ENCODE assay signal across 8 mouse cellular contexts in genomic region chr2:146221929-146222278, GRCm38 (mm10). TPM values are rescaled to one million over a fixed set of nuclear protein-coding genes. Genes with fewer than 3 reads are reported as not detected.
DNase-seq lines count a peak whose midpoint lies in the region; ATAC-seq lines count a peak whose summit lies in the region.

No protein-coding gene starts in this region.

- peaks cover 41% of the 10 kb centered on the region for H3K4me1 ChIP-seq in kidney, embryonic 16.5 days (ENCODE audit: insufficient read depth, low read length)
- H3K4me1 ChIP-seq in embryonic facial prominence, embryonic 10.5 days = peaks cover 59% of the 10 kb centered on the region
- peaks cover 11% of the 10 kb centered on the region for H3K4me1 ChIP-seq in liver, embryonic 16.5 days (ENCODE audit: control insufficient read depth, low read depth, low read length)
- peaks cover 29% of the 10 kb centered on the region for H3K4me1 ChIP-seq in stomach, embryonic 15.5 days

- no peaks in the 10 kb centered on the region for H3K36me3 ChIP-seq in kidney, embryonic 16.5 days (ENCODE audit: insufficient read depth, low read length)
- H3K36me3 ChIP-seq in embryonic facial prominence, embryonic 10.5 days (replicated peaks) = no peaks in the 10 kb centered on the region
- H3K36me3 ChIP-seq in liver, embryonic 16.5 days (ENCODE audit: control insufficient read depth, insufficient read depth) = no peaks in the 10 kb centered on the region
- H3K36me3 ChIP-seq in stomach, embryonic 15.5 days = no peaks in the 10 kb centered on the region

- H3K27me3 ChIP-seq in kidney, embryonic 16.5 days (ENCODE audit: insufficient read depth, low read length) = peaks cover 90% of the 10 kb centered on the region
- H3K27me3 ChIP-seq in embryonic facial prominence, embryonic 10.5 days (replicated peaks; ENCODE audit: low read depth, poor library complexity, severe bottlenecking) = peaks cover 99% of the 10 kb centered on the region
- H3K27me3 ChIP-seq in liver, embryonic 16.5 days (ENCODE audit: control insufficient read depth, insufficient read depth, low read depth, low read length) = peaks cover 97% of the 10 kb centered on the region
- H3K27me3 ChIP-seq in stomach, embryonic 15.5 days (replicated peaks) = peaks cover 88% of the 10 kb centered on the region

- DNase-seq in kidney, adult 8-10 months = no peak
- peak; percentile 68 for DNase-seq in R1 (ENCODE audit: low read depth, low spot score)
- DNase-seq in embryonic facial prominence, embryonic 10.5 days (ENCODE audit: low spot score) = peak; percentile 79
- DNase-seq in induced T-regulatory cell, adult 2 months (ENCODE audit: low read depth) = peak; percentile 55

- no peak overlapping the region for H3K27ac ChIP-seq in kidney, embryonic 16.5 days (ENCODE audit: low read length)
- H3K27ac ChIP-seq in embryonic facial prominence, embryonic 10.5 days (replicated peaks) = peak overlapping the region; percentile 80
- no peak overlapping the region for H3K27ac ChIP-seq in liver, embryonic 16.5 days (ENCODE audit: low read length)
- no peak overlapping the region for H3K27ac ChIP-seq in stomach, embryonic 15.5 days

- H3K9ac ChIP-seq in kidney, embryonic 16.5 days (replicated peaks; ENCODE audit: low read length) = peak overlapping the region; percentile 16; the same call in 1 of the 2 replicates
- H3K9ac ChIP-seq in liver, embryonic 16.5 days (ENCODE audit: low read depth, low read length) = no peak overlapping the region
- H3K9ac ChIP-seq in stomach, embryonic 15.5 days = no peak overlapping the region

- ATAC-seq in kidney, embryonic 16.5 days (ENCODE audit: low FRiP score, low TSS enrichment) = peak; percentile 55
- ATAC-seq in liver, embryonic 16.5 days (ENCODE audit: low read depth) = no peak
- peak; percentile 48; the same call in 1 of the 2 replicates for ATAC-seq in stomach, embryonic 15.5 days (ENCODE audit: insufficient read depth, low FRiP score, low read depth)
- ATAC-seq in monocyte, adult 5-6 weeks (replicated peaks; ENCODE audit: insufficient number of reproducible peaks, low FRiP score, low TSS enrichment, poor library complexity, severe bottlenecking) = no peak

- under 1% methylated on average over 36 of the region's 44 CpGs for WGBS in kidney, embryonic 16.5 days
- under 1% methylated on average over 44 of the region's 44 CpGs for WGBS in embryonic facial prominence, embryonic 10.5 days
- WGBS in liver, embryonic 16.5 days (ENCODE audit: insufficient replicate concordance) = 1% methylated on average over 37 of the region's 44 CpGs
- WGBS in stomach, embryonic 15.5 days = 0% methylated on average over 40 of the region's 44 CpGs

- no peaks in the 10 kb centered on the region for H3K9me3 ChIP-seq in kidney, embryonic 16.5 days (ENCODE audit: low read length)
- H3K9me3 ChIP-seq in embryonic facial prominence, embryonic 10.5 days = no peaks in the 10 kb centered on the region
- H3K9me3 ChIP-seq in liver, embryonic 16.5 days (replicated peaks; ENCODE audit: control insufficient read depth, low read length) = no peaks in the 10 kb centered on the region
- H3K9me3 ChIP-seq in stomach, embryonic 15.5 days = no peaks in the 10 kb centered on the region

- peak overlapping the region; percentile 55 for H3K4me3 ChIP-seq in kidney, embryonic 16.5 days (ENCODE audit: low read length)
- peak overlapping the region; percentile 65 for H3K4me3 ChIP-seq in embryonic facial prominence, embryonic 10.5 days
- H3K4me3 ChIP-seq in liver, embryonic 16.5 days (ENCODE audit: low read depth, low read length) = peak overlapping the region; percentile 54
- peak overlapping the region; percentile 52 for H3K4me3 ChIP-seq in stomach, embryonic 15.5 days (replicated peaks)

- peak overlapping the region; percentile 94 for H3K4me2 ChIP-seq in kidney, embryonic 16.5 days (replicated peaks; ENCODE audit: low read depth, low read length)
- H3K4me2 ChIP-seq in liver, embryonic 16.5 days (ENCODE audit: low read depth, low read length) = peak overlapping the region; percentile 65
- peak overlapping the region; percentile 99 for H3K4me2 ChIP-seq in stomach, embryonic 15.5 days

RNA-seq across cellular contexts. Expression of gene Insm1, which starts 0.2 kb away (rescaled TPM):
- polyA plus RNA-seq in kidney, embryonic 16.5 days (2015; fragmentation: Nextera tagmentation; extraction: Ambion mirVana) = not detected in 2 replicates
- polyA plus RNA-seq in embryonic facial prominence, embryonic 10.5 days (2016; fragmentation: Nextera tagmentation; extraction: Ambion mirVana) = 1.5 and 1.9 TPM in 2 replicates
- not detected in 2 replicates for polyA plus RNA-seq in liver, embryonic 16.5 days (2015; fragmentation: Nextera tagmentation; extraction: Ambion mirVana)
- polyA plus RNA-seq in stomach, embryonic 15.5 days (2015; fragmentation: Nextera tagmentation; extraction: Ambion mirVana) = 0.85 and 0.95 TPM in 2 replicates
- not detected in 3 replicates for total RNA-seq in monocyte, adult 5-6 weeks (2017)

Comparison
In these comparisons a context has a peak if more than half of its experiments do, and no peak if none do; other contexts are left out.
1. ATAC-seq: peak in kidney, embryonic 16.5 days (single experiment) and stomach, embryonic 15.5 days (single experiment); none in liver, embryonic 16.5 days (single experiment) and monocyte, adult 5-6 weeks (single experiment).
2. DNase-seq: peak in R1 (single experiment), embryonic facial prominence, embryonic 10.5 days (single experiment) and induced T-regulatory cell, adult 2 months (single experiment); none in kidney, adult 8-10 months (0 of 2).
3. Peak in every context shown above with its lines, with median percentiles within 50 percentile points of each other: H3K4me2 ChIP-seq and H3K4me3 ChIP-seq.